Mouse (Mus musculus) ovary, postnatal 36 days (tissue): ENCODE results near the gene Hyal5.
A peak's percentile ranks its signal among the peaks of the same experiment; 100 is the strongest.

Experiments used
- DNase-seq: peaks from one replicate; pipeline ENCODE4 v3.0.0; 2022; ENCODE audit warnings: low spot score, mixed read lengths

Gene Hyal5

DNA sequence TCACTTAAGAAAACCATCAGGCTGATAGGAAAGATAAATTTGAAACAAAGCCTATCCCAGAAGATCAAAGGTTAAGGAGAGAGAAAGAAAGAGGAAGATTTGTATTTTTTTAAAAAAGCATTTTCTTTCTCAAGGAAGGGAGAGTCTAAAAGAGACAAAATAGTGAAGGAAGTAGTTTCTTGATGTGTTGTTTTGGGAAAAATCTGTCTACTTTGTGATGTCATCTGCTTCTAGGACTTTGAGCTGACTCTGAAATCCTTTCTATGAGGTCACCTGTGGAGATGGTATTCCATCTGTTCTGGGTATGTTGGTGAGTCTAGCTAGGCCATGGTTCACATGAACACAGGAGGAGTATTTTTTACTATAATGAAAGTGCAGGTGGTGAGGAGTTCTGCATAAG lies at the start of gene Hyal5:
Gene Hyal5 (plus strand): TSS at position 301 of the 400 bp plus-strand sequence.
- no peak for DNase-seq

DNA sequence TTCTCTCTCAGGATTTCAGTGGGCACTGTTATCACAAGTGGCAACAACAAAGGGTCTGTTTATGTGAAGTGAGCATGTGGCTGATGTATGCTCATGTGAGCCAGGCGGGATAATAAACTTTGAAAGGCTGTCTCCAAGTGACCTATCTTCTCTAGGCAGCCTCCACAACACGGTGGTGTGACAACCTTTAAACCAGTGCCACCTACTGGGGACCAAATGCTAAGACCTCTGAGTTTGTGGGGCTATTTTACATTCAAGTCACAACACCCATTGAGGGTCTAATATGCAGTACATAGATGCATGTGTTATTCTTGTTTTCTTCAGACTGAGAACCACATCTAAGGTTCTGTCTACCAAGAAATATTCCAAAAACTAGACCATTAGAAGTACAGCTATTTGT lies 35.7 kb upstream of the Hyal5 start:
- no peak for DNase-seq

DNA sequence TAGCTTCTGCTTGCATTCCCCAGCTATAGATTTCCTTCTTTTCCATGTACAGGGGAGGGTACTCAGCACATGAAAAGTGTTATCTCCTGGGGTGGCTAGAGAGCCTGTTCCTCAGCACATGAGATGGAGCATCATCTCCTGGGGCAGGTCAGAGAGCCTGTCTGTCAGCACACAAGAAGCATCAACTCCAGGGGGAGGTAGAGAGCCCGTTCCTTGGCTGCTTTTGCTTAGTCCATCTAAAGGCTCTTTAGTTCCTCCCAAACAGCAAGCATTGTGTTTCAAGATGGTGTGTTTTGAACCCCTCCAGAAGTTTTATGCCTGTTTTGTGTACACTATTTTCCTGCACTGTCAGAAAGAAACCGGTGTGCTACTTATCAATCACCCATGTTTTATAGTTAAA lies 2.5 kb downstream of the Hyal5 start:
- DNase-seq, result no peak

DNA sequence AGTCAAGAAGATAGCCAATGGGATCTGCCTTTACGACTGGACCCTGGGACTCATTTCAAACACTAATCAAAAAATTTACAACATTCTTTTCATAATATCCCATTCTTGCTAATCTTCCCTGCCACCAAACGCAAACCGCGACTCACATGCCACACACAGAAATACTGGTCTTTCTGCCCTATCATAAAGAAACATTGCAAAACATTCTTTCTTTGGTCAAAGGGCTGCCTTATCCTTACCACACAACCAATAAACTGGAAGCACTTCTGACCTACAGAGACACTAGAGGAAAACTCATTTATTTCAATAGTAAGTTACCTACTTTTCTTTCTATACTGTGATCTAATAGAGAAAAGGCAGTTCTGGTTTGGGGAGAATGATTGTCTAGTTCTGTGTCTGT lies 5.9 kb downstream of the Hyal5 start:
- no peak for DNase-seq

DNA sequence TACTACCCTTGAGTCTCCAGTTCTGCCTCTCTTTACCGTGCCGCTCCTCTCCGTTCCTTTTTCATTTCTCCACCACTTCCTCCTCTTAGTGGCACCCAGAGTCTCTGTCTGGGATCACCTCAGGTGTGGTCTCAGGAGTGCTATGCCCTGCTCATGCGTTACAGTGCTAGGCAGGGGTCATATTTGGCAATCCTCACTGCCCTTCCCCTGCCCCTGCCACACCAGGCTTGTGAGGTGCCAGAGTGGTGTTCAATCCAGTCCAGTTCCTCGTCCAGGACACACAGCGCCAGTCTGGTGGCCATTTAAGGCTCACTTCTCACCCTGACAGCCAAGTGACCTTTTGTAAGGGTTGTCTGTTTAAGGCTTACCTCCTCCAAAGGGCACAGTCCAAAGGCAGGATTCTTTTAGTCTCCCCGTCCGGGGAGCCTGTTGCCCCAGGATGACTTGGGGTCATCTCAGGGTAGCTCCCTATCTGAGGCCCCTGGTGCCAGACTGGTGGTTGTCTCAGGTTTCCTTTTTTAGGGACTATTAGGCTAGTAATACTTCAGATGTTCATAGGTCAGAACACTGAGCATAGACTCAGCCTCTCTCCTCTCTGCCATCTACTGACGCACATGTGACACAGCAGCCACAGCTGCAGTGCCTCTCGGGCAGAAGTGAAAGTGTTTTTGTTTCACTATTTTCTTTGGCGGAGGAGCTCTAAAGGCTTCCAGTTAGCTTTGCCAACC lies 36.5 kb downstream of the Hyal5 start:
- peak; percentile 9 for DNase-seq

DNA sequence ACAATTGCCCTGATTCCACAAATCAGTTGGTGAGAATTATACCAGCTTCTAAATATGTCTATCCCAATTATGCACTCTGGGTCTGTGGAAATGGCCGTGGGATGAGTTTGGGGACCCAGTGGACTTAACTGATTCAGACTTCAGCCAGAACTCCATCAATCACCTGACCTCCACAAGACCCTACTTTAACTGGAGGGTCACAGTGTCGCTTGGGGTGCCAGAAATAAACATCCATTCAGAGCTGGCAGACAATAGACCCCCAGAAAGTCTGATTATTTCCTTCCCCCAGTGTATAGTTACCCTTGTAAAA lies 37.0 kb downstream of the Hyal5 start:
- no peak for DNase-seq

DNA sequence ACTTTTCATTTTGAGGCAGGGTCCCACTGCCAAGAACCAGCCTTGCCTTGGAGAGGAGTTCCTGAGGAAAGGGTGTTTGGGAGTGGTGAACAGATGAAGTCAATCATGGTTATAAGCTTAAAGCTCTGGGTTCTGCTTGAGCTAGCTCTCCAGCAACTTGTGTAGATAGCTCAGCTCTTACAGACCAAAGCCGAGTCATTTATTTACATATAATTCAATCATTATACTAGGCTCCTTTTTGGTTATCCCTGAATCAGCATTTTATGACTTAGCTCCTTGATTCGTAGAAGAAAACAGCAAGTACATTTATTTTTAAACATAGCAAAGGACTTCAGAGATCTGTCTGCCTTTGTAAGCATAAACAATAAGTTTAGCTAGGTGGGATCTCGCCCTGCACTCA lies 47.3 kb downstream of the Hyal5 start:
- DNase-seq, result no peak

DNA sequence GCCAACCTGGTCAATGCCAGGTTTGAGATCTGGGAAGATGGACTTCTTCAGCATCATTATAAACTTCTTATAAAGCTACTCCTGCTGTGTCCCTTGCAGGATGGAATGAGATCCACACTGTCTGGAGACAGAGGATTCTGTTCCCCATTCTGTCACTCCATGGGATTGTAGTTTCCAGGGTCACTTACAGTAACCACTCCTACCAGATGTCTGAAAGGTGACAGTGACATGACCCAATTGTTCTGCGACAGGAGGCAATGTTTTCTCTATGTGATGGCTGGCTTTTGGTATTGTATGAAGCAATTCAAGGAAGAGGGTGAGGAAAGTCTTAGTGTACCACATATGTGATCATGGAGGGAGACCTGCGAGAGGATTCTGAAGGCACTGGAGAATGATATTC lies 50.0 kb downstream of the Hyal5 start:
- no peak for DNase-seq

DNA sequence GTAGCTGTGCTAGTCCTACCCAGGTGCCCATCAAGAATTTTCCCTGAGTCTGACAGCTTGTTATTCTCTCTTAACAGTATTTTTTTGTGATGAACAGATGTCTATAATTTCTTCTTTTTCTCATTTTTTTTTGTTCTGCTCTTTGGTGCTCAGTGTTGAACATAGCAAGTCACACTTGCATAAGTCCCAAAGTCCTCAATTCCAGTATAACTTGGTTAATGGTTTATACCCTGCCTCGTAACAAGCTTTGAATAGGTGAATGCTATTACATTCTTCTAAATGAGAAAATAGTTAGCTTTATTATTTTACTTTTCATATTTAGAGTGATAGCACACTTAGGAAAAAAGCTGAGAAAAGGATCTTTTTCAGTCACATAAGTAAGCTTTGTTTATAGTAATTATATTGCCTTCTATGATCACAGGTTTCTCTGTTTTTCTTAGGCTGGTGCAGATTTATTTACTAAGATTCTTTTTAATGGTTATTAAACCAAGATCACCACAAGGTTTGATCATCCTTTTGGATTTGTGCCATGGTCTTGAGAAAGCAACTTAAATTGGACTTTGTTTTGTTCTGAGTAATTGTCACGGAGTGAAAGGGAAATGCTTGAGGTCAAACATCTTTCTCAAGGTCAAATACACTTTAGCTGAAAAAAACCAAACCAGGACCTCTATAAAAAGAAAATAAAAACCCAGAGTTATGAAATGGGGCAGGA lies 52.4 kb downstream of the Hyal5 start:
- DNase-seq, result no peak

DNA sequence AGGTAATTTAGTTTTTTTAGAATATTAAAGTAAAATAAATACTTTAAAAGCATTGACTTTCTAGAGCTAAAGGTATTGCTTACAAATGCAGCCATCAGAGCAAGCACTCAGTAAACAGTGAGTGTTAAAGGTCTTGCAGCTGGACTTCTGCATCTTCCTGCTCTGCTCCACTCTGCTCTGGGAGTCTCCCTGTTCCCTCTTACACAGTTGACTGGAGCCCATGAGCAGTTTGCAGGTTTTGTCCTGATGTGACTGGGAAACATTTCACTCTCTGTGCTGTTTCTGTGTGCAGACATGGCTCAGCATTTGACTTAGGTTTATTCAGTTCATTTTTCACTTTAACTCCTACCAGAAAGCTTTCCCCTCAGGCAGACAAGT lies 52.9 kb downstream of the Hyal5 start:
- no peak for DNase-seq

DNA sequence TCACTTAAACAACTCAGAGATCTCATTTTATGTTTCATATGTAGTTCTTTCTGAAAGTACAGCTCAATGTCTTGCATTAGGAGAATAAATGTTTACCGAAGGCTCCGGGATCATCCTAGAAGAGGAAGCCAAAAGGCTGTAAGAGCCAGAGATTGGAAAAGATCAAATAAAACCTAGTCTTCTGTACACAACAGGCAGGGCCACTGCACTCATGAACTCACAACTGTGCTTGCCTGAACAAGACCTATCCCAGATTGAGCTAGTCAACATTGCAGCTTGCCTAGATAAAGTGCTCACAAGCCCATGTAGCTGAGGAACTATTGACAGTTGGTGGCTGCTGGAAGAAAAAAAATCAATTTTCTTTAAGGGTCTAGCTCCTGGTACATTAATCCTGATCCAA lies 55.8 kb downstream of the Hyal5 start:
- no peak for DNase-seq

DNA sequence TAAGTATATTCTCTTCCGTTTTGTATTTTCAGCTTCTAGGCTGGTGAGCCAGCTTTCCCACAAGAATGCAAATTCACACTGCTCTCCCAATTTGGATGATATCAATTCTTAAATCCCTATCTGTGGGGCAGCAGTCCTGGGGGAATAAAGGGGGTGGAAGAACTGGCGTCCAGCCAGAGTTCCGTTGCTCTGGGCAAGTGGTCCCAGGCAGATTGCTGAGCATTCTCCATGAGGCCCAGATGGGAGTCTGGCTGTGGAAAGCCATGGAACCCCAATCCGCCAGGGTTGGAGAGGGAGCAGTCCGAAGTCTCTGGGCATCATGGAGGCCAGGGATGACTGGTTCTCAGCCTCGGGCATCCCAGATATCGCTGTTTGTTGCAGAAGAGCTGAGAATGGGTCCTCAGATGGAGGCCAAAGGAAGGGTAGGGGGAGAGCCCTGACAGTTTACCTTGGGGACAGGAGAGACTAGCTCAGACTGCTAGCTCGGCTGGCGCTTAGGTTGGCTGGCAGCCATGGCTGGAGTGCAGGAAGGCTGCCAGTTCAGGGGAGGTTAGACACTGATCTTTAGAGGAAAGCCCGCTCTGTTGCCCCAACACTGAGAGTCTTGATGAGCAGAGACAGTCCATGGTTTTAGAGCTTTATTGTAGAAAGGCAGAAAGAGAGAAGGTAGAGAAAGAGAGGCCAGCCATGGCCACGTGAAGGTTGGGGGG lies 67.4 kb downstream of the Hyal5 start:
- no peak for DNase-seq
